Mouse (Mus musculus) inflammation-experienced regulatory T-cells, adult 6 months (primary cell): ENCODE measurements around the gene Gm17606. TPM values are rescaled to one million over a fixed set of nuclear protein-coding genes. Genes with fewer than 3 reads are reported as not detected.

Source experiments
- ATAC-seq: one replicate; pipeline ENCODE4 v1.8.0; 2017
- polyA plus RNA-seq, 3 experiments: library from polyadenylated mRNA; unstranded; fragments of 100-300 nt; shearing (Covaris generic); gene quantifications; one replicate each; pipeline ENCODE4 v1.2.1; 2017

Gm17606 gene
- polyA plus RNA-seq, 3 experiments from 2014 or later, result not detected

DNA sequence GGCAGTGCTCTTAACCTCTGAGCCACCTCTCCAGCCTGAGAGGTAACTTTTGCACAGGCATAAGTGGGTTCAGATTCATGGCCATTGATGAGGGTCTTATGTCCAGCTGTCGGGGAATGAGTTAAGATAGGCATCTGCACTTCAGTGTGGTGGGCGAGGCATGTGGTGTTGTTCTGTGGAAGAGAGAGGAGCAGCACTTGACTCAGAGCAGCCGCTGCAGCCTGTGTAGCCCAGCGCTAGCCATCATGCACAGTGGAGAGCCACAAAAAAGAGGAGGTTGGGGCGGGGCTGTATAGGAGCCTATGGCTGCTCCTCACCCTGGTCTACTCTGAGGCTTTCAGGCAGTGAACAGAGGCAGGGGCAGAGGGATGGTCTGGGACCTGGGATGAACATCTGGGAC is 12.6 kb upstream of the Gm17606 start:
- ATAC-seq, result no peak

DNA sequence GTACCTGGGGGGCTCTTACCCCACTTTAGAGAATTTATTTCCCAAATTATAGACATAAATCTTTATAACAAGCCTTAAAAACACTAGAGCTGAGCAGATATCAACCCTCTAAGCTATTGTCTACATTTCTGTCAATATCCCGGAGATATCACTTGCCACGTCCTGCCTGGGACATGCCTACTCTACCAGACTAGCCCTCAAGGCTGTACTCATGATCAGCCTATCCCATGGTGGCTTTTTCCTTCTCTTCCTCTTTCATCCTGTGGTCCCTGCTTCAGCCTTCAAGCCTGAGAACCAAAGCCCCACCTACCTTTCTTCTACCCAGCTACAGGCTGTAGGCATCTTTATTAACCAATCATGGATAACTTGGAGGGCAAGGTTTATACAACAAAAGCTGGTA is 11.0 kb upstream of the Gm17606 start:
- no peak for ATAC-seq

DNA sequence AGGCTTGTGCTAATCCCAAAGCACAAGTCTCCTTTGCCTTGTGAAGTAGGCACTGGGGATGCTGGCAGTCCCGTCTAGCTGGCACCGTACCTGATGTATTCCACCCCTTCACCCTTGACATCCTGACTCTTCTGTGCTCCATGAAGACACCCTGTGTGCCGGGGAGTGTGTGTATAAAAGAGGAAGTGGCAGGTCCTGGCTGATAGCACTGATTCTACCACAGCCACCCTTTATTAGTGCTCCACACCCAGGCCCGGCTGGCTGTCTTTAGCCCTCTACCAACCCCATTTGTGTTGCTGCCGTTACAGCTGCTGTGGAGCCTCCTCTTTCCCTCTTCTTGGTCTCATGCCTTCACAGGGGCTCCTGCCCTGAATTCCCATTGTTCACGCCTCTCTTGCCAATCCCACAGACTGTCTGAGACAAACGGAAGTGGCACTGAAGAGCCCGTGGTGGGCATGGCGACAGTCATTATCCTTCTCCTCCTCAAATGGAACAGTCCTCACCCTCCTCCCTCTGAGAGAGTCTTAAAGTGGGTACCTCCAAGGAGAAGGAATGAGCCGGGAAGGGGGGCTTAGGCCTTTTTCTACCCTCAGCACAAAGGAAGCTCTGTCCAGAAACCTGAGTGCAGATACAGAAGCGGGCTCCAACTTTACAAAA is 10.0 kb upstream of the Gm17606 start:
- no peak for ATAC-seq

GRCm38 (mm10) chr14:54631240-54631599 is 9.5 kb upstream of the Gm17606 start:
- ATAC-seq, result no peak

GRCm38 (mm10) chr14:54632252-54632651 is 8.5 kb upstream of the Gm17606 start:
- no peak for ATAC-seq

GRCm38 (mm10) chr14:54634182-54634581 is 6.6 kb upstream of the Gm17606 start:
- ATAC-seq, result no peak

- no peak for ATAC-seq
Observed at GRCm38 (mm10) chr14:54636954-54637353, 3.8 kb upstream of the Gm17606 start.

DNA sequence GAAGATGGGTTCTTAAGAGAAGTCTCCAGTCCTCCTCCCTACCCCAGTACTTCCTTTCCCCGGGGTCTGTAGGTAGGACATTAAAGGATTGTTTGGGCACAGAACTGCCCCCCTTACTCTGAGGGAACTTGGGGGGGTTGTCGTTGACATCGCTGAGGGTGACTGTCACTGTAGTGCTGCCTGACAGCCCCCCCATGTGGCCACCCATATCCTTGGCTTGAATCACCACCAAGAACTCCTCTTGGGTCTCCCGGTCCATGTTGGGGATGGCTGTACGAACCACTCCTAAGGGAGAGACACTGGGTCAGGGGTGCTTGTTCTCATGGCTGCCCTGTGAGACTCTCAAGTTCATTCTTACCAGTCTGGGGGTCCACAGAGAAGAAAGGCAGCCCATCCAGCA is 2.5 kb upstream of the Gm17606 start:
- ATAC-seq, result no peak

DNA sequence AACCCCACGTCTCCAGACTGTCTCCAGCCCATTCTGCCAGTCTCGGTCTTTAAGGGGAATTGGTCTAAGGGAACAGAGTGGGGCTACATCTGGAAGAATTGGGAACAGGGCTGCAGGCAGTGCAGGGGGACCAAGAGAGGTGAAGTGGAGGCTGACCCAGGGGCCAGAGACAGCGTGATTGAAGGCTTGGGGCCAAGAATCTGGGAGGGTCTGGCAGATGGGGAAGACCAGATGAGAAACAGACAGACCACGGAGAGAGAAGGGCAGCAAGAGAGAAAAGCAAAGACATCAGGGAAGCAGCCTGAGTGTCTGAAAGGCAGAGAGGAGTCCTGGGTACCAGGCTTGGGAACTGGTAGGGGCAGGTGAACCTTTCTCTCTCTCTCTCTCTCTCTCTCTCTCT is 631 bp upstream of the Gm17606 start:
- ATAC-seq, result no peak

DNA sequence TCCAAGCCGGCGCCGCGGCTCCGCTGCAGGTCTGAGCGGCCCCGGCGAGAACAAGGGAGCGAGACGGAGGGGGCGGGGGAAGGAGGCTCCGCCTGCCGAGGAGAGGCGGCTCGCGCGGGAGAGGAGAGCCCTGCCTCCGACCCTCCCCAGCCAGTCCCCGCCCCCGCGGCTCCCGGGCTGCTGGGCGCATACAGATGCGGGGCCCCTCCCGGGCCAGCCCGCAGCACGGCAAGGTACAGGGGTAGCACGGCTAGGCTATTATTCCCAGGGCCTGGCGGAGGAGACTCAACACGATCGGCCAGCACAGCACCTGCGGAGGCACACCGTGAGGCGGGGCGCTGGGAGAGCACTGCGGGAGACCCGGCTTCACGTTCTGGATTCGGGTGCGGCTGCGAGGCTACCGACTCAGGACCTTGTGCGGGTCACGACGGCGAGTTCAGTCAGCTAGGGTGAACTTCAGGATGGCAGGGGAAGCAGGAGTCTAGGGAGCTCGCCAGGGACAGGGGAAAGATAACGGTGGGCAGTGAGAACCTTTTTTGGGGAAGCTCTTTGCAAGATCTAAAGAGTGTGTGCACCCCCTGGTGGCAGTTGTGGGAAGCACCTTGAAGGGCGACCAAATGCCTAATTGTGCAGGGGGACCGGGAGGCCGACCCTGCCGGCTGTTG is 685 bp downstream of the Gm17606 start, which contains the start of gene Cdh24:
Gene Cdh24, minus strand, starts transcription at position 60 of the 665 bp plus-strand sequence.
- peak; percentile 92 for ATAC-seq

- ATAC-seq, result no peak
Observed at GRCm38 (mm10) chr14:54642224-54642944, 1.6 kb downstream of the Gm17606 start.

- no peak for ATAC-seq
Observed at GRCm38 (mm10) chr14:54643011-54643410, 2.3 kb downstream of the Gm17606 start.

DNA sequence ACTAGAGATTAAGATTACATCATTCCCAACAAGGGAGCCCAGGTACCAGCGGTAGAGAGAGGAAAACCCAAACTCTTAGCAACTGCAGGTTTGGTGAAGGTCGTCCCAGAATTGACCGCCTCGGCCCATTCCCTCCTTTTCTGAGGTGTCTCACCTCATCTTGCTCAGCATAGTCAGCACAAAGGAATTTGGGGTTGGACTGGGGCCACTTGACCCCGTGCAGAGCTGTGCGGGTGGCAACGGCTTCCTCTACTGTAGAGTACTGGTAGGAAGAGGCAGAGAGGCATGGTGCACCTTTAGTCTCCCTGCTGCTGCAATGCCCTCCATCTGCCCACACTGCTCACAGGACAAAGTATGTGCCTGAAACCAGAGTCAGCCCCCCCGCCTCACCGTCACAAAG is 3.5 kb downstream of the Gm17606 start:
- no peak for ATAC-seq

GRCm38 (mm10) chr14:54646455-54646854 is 5.7 kb downstream of the Gm17606 start:
- no peak for ATAC-seq

- no peak for ATAC-seq
Observed at GRCm38 (mm10) chr14:54646898-54647636, 6.3 kb downstream of the Gm17606 start.

- ATAC-seq, result no peak
Observed at GRCm38 (mm10) chr14:54647900-54648299, 7.1 kb downstream of the Gm17606 start.

- ATAC-seq, result peak; percentile 75
Observed at GRCm38 (mm10) chr14:54650621-54651454, 10.1 kb downstream of the Gm17606 start.

- no peak for ATAC-seq
Observed at GRCm38 (mm10) chr14:54651556-54651955, 10.8 kb downstream of the Gm17606 start.

GRCm38 (mm10) chr14:54652787-54653186 is 12.0 kb downstream of the Gm17606 start:
- ATAC-seq, result no peak

DNA sequence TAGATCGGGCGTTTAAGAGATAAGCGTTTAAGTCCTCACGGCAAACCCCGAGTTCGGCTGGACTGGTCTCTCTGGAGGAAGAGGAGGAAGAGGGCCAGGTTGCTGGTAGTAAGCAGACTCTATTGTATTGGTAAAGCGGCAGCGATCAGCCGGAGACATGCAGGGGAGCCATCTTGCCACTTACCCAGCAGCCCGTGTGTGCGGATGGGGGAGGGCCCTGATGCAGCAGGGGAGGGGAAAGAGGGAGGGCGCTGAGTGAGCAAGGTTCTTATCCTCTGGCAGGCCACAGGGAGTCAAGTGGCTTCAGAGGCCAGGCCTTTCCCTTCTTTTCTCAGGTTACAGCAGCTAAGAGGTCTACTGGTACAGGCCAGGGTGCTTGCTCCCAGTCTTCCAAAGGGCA is 12.7 kb downstream of the Gm17606 start:
- ATAC-seq, result peak; percentile 91

DNA sequence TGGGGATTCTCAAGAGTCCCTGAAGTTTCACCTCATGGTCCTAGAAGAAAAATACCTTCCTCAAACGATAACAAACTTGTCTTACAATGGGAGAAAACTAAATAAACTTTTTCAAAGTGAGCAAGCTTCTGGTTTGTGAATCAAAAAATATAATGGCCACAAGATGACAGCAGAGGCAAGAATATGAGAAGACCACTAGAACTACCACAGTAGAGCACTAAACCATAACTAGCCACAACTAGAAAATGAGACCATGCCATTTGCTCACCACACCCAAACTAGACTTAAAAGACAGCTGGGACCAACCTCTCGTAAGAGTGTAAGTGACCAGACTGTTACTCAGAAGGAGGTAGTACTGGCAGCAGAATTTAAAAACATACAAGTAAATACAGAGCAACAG is 19.3 kb downstream of the Gm17606 start:
- ATAC-seq, result no peak
